Mouse (Mus musculus) cerebral cortex, adult 2 months (tissue): ENCODE data around the gene Arl2bp.

Experiments used
- WGBS: fragments of 180-500 bp; shearing (Covaris S2); methylation state at CpG from one replicate; pipeline ENCODE4 v1.1.7; 2018; 5-methylcytosine and 5-hydroxymethylcytosine counted together

Arl2bp gene

GRCm38 (mm10) chr8:94666456-94667308 lies at the start of gene Arl2bp:
Gene Arl2bp (plus strand): TSS chr8:94666600.
- under 1% methylated on average over 73 of the region's 74 CpGs for WGBS

GRCm38 (mm10) chr8:94624885-94625284 lies 41.5 kb upstream of the Arl2bp start:
- WGBS, result 78% methylated on average over 1 of the region's 1 CpGs

- WGBS, result 75% methylated on average over 2 of the region's 2 CpGs
These were observed 32.7 kb upstream of the Arl2bp start for GRCm38 (mm10) chr8:94633564-94634194.

GRCm38 (mm10) chr8:94641183-94641582 lies 25.2 kb upstream of the Arl2bp start:
- WGBS, result 79% methylated on average over 2 of the region's 2 CpGs

GRCm38 (mm10) chr8:94641938-94642337 lies 24.5 kb upstream of the Arl2bp start:
- WGBS, result 88% methylated on average over 3 of the region's 3 CpGs

- 55% methylated on average over 1 of the region's 1 CpGs for WGBS
These were observed 21.2 kb upstream of the Arl2bp start for GRCm38 (mm10) chr8:94645202-94645601.

- 50% methylated on average over 3 of the region's 3 CpGs for WGBS
These were observed 20.2 kb upstream of the Arl2bp start for GRCm38 (mm10) chr8:94646165-94646564.

- WGBS, result 68% methylated on average over 3 of the region's 3 CpGs
These were observed 16.9 kb upstream of the Arl2bp start for GRCm38 (mm10) chr8:94649496-94649895.

GRCm38 (mm10) chr8:94652951-94653350 lies 13.4 kb upstream of the Arl2bp start:
- 84% methylated on average over 3 of the region's 3 CpGs for WGBS

DNA sequence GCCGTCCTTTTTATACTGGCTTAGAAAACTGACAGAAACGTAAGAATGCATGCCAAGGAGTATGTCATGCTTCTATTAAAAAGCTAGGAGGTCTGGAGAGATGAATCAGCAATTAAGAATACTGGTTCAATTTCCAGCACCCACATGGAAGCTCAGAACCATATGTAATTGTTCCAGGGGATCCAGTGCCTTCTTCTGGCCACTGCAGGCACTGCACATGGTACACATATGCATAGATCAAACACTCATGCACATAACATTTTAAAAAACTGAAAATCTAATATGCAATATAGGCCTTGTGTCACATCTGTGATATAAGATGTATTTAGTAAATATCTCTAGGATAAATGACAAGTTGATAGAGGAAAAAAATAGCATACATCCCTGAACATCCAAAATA lies 8.4 kb upstream of the Arl2bp start:
- WGBS, result 59% methylated on average over 2 of the region's 2 CpGs

GRCm38 (mm10) chr8:94660418-94660817 lies 6.0 kb upstream of the Arl2bp start:
- whole genome bisulfite sequencing, result 95% methylated on average over 4 of the region's 4 CpGs

GRCm38 (mm10) chr8:94664722-94665121 lies 1.7 kb upstream of the Arl2bp start:
- 68% methylated on average over 2 of the region's 2 CpGs for WGBS

- 73% methylated on average over 5 of the region's 5 CpGs for WGBS
These were observed 8.0 kb downstream of the Arl2bp start for GRCm38 (mm10) chr8:94674384-94674783.

GRCm38 (mm10) chr8:94675923-94676322 lies 9.5 kb downstream of the Arl2bp start:
- WGBS, result 72% methylated on average over 6 of the region's 6 CpGs

GRCm38 (mm10) chr8:94678582-94678981 lies 12.2 kb downstream of the Arl2bp start:
- WGBS, result 24% methylated on average over 9 of the region's 9 CpGs

GRCm38 (mm10) chr8:94680414-94680813 lies 14.0 kb downstream of the Arl2bp start:
- WGBS, result 87% methylated on average over 3 of the region's 3 CpGs

GRCm38 (mm10) chr8:94682732-94683524 lies 16.5 kb downstream of the Arl2bp start:
- 70% methylated on average over 16 of the region's 16 CpGs for WGBS

- WGBS, result 67% methylated on average over 4 of the region's 4 CpGs
These were observed 17.9 kb downstream of the Arl2bp start for GRCm38 (mm10) chr8:94684287-94684686.

GRCm38 (mm10) chr8:94685953-94686352 lies 19.6 kb downstream of the Arl2bp start:
- WGBS, result 73% methylated on average over 9 of the region's 9 CpGs

DNA sequence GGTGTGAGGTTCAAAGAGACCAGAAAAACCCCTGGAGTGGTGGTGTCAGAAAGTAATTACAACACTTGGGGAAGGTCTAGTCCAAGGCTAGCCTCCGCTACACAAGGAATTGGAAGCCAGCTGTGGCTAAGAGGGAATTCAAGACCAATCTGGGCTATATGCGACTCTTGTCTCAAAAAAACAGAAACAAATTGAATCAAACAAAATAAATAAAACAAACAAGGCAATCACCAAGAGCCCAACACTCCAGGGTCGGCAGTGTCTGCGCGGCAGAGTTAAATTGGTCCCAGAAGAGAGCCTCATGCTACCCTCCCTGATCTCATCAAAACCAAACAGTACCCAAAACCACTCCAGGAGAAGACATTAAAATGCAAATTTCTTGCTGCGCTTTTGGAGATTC lies 28.3 kb downstream of the Arl2bp start:
- 36% methylated on average over 6 of the region's 6 CpGs for WGBS

DNA sequence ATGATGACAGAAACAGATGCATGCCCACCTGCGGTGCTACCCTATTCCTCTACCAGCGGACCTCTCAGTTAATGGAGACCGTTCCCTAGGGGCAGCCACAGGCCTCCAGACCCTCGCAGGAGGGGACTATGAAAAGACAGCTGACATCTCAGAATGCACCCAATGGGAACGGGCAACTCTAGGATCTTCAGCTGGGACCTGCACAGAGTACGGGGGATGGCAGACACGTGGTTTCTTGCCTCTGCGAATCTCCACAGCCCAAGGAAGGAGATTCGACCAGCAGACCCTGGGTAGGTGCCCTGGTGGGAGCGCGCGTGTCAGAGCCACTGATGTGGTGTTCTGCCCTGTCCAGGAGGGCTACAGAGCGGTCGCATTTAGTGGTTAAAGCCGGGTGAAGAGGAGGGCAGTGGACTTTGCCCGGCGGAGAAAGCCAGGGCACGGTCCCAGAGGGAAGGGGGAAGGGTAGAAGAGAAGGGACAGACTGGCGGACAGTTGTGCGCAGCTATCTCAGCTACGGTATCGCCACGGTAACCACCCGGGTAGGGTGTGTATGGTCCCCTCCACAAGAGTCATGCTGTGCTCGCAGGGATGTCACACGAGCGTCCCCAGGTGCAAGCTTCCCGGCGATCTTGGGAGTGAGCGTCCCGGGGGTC lies 29.1 kb downstream of the Arl2bp start:
- 5% methylated on average over 31 of the region's 31 CpGs for WGBS

GRCm38 (mm10) chr8:94695994-94696384 lies 29.6 kb downstream of the Arl2bp start, which contains the start of gene Pllp:
Gene Pllp (minus strand): TSS chr8:94696278.
- WGBS, result 1% methylated on average over 41 of the region's 41 CpGs
